Mouse (Mus musculus): Measurements from ENCODE around the gene Naa15.
"Not testable (repeated sequence)": the region's sequence is repeated elsewhere in the genome, so short reads cannot be mapped to it uniquely, and the experiment has no call there.

Naa15 gene

DNA sequence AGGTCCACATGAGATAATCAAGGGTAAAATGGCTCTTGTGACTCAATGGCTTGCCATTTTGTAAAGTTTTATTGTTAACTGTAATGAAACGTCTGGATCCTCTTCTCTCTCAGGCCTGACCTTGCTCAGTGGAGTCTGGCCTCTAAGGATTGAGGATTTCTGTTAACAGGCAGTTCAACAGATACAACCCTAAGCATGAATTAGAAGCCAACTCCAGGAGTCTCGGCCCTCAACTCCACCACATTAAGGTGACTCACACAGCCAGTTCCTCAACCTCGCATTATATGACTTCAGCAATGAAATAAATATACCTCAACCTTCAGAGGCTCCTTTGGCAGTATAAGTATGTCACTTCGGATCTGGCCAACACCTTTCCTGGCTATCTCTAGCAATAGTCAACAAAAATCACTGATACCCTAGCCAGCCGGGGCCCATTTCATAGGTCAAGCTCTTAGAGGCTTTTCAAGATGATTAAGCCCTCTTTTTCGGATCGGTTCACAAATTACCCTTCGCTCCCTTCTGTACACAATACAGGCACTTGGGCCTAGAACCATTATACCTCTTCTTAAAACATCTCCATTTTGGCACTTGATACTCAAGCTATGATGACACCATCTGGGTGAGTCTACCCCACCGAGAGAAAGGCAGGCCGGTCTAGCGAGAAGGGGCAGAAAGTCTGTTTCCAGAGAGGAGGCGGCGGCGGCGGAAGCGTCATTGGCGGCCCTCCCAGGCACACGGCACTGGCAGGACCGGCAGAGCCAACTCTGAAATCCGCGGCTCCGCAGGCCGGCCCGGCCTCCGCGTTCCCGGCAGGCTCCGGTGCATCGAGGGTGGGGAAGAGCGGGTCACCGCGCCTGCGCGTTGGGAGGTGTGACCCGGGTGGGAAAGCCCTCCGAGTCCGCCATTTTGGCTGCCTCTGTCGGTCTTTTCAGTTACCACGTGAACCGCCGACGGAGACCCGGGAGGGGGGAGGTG is at the start of gene Naa15:
Naa15 (plus strand) TSS at position 51 of the 975 bp plus-strand sequence.
- peak; percentile 96 for DNase-seq (ENCODE audit: low spot score)

DNA sequence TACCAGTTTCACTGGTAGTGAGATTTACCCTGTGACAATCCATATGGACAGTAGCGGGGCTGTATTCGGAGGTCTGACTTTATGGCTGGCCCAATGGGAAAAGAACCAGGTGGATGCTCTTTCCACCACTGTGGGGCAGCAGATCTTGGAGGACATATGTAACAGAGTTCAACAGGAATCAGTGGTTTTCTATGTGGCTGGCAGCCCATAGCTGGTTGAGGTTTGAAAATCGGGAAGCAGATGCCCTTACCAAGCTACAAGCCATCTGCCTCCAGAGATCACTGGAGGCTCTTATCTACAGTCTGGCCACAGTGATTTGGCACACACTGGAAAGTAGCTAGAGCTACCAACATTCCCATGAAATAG is 49.4 kb upstream of the Naa15 start:
- no peak for DNase-seq (ENCODE audit: low spot score)

DNA sequence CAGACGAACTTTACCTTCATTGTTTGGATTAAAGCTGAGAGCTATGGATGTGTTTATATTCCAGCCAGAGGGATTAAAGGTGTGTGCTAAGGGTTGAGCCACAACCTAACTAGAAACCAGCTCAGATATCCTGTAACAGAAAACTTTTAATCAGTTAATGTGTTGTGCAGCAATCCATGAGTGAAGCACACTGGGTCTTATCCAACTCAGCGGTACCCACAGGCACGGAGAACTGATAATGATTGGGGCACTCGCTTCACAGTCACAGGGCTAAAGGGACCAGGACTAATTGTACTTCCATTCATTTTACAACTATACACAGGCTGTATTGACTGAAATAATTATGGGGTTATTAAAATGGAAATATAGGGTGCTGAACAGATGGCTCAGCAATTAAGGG is 48.0 kb upstream of the Naa15 start:
- DNase-seq (ENCODE audit: low spot score): no peak

DNA sequence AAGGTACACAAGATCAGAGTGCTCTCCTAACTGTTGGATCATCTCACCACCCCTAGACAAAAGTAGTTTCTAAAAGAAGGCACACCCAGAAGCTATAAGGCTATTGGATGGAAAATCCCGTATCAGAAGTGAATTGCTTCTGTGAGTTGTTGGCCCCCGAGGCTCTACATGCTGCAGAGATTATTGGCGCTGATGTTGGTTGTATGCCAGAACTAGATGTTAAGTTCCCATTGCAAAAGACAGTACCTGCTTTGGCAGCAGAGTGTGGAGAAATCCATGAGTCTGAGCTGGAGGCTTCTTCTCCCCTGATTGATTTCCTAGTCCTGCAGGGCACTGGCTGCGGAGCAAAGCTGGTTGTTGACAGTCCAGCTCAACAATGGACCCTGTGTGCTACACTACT is 46.9 kb upstream of the Naa15 start:
- no peak for DNase-seq (ENCODE audit: low spot score)

DNA sequence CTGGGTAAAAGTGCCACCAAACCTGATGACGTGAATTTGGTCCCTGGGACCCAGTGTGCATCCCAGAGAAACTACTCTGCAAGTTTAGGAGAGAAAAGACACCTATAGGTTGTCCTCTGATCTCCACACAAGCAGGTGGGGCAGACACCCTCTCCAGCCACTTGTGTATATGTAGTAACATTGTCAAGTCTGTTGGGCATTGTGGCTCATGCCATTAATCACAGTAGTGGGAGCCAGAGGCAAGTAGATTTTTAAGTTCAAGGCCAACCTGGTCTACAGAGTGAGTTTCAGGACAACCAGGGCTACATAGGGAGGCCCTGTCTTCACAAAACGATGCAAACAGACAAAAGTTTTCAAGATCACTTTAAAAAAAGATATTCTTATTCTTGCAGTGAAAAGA is 43.1 kb upstream of the Naa15 start:
- no peak for DNase-seq (ENCODE audit: low spot score)

DNA sequence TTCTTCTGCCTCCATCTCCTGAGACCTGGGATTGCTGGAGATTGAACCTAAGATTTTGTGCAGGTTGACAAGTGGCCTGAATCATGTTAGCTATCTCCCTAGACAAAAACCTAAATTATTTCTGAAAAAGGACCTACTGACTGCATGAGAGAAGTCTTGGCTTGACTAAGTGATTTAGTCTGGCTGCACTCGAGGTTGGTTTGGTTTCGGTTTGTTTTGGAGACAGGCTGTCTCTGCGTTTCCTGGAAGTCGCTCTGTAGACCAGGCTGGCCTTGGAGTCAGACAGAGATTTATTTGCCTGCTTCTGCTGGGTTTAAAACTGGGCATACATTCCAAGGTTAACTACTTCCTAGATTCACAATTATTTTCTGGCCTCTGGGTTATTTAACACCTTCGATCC is 42.1 kb upstream of the Naa15 start:
- DNase-seq (ENCODE audit: low spot score): no peak

DNA sequence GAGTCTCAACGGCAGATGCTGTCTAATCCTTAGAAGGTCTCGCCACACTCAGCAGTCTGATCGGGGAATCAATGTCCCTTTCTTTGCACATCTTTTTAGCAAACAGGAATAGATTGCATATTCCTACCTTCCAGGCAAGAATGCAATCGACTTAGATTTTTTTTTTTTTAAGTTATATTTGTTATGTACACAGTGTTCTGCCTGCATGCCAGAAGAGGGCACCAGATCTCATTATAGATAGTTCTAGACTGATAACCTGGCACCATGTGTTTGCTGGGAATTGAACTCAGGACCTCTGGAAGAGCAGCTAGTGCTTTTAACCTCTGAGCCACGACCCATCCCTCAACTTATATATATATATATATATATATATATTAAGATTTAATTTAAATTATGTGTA is 41.4 kb upstream of the Naa15 start:
- DNase-seq (ENCODE audit: low spot score): no peak

DNA sequence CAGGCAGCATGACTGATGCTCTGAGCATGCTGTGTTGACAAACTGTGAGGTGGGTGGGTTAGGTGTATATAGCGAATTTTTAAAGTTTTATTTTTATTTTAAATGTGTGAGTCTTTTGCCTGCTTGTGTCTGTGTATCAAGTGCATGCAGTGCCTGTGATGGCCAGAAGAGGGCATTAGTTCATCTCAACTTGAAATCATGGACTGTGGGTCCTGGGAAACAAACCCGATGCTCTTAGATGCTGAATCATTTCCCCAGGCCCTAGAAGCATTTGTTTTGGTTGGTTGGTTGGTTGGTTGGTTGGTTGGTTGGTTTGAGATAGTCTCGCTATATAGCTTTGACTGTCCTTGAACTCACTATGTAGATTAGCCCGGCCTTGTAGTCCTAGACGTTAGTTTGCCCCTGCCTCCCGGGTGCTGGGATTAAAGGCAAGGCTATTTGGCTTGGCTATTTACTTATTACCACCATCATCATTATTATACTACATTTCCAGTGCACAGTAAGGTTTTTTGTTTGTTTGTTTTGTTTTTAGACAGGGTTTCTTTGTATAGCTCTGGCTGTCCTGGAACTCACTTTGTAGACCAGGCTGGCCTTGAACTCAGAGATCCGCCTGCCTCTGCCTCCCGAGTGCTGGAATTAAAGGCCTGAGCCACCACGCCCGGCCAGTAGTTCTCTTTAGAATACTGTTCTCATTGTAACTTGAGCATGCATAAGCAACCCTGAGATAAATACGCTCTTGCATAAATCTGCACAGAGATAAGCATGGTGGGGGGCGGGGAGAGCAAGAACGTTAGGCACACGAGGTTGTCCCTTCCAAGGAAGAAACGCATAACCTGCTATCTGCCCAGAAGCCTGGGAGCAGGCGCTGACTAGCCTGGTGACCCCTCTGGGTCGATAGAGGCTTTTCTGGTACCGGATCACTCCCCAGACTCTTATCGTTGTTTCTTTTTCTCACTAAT is 39.4 kb upstream of the Naa15 start:
- peak; percentile 69 for DNase-seq (ENCODE audit: low spot score)

DNA sequence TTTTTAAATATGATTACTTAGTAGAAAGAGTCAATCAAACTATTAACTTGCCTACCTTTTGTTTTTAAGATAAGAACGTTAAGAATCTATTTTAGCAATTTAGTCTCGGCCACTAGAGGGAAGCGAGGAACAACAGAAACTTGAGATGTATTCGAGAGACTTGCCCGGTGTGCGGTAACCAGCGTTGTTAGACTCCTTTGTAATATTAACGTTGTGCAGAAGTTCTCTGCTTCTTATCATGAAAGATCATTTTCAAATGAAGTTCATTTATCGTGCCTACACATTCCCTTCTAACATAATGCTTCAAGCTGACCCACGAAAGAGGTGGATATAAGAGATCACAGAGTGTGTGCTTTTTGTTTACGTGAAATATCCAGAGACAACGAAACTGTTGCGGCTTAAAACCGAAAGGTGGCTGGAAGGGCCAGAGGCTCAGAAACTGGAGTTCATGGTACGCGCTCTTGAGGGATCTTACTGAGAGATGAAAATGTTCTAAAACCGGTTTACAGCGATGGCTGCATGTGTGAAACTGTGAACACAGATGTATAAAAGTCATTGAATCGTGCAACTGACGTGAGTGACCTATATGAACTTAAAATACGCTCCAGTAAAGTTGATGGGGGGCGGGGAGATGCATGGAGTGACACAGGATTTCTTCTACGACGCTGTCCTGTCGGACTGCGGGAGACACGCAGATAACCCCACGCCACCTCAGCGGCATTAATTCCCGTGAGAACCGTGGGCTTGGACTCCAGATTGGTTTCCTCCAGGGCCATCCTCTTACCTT is 36.9 kb upstream of the Naa15 start:
- DNase-seq (ENCODE audit: low spot score): peak; percentile 80

DNA sequence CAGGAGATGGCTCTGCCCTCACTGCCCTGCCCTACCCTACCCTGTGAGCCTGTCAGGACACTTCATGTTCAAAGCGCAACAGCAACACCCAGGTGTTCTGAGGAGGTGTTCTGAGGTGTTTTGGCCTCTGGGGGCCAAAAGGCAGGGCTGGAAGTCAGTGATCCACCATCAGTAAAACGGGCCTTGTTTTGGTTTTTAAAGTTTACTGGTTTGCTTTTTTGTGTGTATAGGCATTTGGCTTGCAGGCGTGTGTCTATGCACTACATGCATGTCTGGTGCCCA is 36.3 kb upstream of the Naa15 start:
- DNase-seq (ENCODE audit: low spot score): no peak

DNA sequence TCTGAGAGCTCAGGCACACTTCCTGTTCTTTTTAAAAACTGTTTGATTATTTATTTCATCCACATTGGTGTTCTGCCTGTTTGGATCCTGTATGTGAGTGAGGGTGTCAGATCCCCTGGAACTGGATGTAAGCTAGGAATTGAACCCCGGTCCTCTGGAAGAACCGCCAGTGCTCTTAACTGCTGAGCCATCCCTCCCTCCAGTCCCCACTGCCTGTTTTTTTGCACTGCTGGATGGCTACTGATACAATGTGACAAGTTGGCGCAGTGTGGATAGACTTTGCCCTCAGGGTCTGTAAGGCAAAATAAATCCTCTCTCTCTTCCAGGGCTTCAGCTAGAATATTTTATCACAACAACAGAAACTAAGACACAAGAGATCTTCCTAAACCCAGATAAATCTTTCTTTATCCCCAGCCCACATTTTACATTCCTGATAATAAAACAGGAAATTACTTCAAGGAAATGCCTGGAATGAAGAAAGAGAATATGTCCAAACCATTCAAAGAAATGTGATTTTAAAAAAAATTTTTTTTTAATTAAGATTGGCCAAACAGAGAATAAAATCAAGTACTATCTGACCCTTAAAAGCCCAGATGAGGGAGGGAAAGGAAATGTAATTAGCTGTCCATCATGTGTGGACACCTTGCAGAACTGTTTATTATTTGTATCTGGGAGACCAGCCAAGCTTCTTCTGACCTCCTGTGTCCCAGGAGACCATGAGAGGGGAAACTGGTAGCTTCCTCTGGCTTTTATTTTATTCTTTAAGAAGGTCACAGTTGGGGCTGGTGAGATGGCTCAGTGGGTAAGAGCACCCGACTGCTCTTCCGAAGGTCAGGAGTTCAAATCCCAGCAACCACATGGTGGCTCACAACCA is 34.9 kb upstream of the Naa15 start:
- DNase-seq (ENCODE audit: low spot score): no peak

DNA sequence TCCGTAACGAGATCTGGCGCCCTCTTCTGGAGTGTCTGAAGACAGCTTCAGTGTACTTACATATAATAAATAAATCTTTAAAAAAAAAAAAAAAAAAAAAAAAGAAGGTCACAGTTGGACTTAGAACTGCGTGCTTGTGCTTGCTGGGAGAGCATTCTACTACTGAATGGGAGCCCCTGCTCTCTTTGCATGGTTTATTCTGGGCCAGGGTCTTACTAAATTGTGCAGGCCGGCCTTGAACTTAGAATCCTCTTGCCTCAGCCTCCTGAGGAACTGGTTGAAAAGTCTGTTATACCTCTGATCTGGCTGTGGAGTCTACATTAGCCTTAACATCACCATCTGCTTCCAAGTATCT is 34.3 kb upstream of the Naa15 start:
- no peak for DNase-seq (ENCODE audit: low spot score)

DNA sequence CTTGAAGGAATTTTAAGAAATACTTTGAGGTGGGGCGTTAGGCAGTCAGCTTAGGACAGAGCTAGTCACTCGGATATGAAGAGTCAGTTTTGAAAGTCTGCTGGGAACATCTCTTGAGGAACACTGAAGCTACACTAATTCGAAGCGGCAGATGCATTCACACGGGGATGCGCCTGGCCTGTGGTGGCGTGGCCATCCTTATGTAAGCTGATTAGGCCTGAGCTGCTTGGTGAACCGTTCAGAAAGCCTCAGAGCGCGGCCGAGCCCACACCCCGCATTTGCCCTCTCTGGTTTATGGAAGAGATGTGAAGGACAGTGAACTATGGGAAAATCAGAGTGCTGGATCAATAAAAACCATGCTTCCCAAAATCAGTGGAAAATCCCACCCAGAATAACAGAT is 31.5 kb upstream of the Naa15 start:
- DNase-seq (ENCODE audit: low spot score): peak; percentile 27

DNA sequence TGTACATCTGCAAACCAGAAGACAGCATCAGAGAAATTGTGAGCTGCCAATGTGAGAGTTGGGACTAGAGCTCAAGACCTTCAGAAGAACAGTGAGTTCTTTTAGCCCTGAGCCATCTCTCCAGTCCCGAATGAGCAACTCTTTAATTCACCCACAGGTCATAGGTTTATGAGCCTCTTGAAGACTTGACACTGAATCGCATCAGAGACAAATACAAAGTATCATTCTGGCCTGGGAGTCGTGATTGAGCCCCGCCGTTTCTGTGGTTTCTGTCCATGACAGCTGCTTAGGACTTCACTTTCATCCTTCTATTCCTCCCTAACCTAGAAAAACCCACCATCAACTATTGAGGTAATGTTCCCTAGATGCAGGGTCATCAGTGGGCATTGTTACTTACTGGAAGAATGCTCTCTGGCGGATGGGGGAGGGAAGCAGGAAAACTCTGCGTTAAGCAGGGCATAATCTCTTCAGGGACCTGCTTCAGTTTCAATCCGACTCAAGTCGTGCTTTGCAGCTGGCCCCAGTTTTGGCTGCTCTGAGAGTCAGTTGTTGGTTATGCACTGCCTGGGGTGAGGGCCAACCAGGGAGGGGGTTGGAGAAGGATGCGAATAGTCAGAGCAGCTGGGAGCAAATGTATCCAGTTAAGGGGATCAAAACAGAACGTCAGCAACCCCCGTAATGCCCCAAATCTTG is 28.4 kb upstream of the Naa15 start:
- no peak for DNase-seq (ENCODE audit: low spot score)

DNA sequence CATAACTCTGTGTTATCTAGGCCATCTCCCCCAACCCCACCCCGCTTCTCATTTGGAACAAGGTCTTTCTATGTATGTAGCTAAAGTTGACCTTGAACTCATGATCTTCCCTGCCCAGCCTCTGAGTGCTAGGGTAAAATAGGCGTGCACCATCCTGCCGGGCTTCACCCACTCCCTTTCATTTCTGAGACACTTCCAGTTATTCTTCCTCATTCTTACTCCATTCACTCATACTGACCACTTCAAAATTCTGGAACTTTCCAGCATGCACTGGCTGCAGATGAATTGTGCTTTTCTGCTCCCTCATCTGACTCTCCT is 27.9 kb upstream of the Naa15 start:
- DNase-seq (ENCODE audit: low spot score): no peak

DNA sequence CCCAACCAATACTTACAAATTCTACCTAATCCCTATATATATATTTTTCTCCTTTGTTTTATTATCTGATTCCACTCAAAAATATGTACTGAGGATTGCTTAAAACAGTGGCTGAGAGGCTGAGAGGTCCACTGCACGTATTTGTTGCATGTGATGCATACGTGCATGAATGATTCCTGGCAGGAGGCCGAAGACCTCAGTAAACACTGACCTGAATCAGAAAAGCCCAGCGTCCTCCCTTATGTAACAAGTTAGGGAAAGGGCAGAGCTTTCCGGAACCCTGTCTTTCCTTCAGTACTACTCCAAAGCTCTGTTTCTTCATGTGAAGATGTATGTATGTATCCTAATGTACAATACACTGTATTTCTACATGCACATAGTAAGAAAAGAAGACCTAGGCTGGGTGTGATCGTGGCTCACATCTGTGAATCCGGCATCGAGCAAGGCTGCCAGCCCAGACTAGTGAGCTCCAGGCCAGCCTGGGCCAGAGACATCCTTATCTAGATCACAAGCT is 27.0 kb upstream of the Naa15 start:
- no peak for DNase-seq (ENCODE audit: low spot score)

DNA sequence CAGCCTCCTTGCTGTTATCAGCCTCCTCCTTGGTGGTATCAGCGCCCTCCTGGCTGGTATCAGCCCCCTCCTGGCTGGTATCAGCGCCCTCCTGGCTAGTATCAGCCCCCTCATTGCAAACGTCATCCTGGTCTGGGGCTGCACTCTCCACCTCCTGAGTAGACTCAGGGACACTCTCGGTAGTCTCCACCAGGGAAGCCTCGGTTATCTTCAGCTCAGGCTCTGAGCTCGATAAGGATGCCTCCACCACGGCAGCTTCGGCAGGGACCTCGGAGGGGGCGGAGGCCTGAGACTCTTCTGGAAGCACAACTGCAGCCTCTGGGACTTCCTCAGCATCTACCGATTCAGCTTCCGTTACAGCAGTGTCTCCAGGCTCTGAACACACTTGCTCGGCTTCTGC is 26.0 kb upstream of the Naa15 start:
- DNase-seq (ENCODE audit: low spot score): peak; percentile 48

DNA sequence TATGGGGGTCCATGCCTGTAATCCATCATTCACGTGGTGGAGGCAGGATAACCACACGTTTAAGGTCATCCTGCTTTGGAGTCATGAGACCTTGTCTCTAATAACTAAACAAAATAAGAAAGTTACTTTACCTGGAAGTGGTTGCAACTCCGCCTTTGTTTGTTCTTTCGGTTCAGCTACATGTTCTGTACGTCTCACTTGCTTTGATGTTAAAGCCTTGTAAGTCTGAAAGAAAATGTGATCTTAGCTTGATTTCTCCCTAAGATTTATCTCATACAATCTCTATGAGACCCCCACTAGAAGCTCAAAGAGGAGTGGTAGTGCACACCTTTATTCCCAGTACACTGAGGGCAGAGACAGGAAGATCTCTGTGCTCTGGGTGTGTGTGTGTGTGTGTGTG is 23.9 kb upstream of the Naa15 start:
- DNase-seq (ENCODE audit: low spot score): no peak

DNA sequence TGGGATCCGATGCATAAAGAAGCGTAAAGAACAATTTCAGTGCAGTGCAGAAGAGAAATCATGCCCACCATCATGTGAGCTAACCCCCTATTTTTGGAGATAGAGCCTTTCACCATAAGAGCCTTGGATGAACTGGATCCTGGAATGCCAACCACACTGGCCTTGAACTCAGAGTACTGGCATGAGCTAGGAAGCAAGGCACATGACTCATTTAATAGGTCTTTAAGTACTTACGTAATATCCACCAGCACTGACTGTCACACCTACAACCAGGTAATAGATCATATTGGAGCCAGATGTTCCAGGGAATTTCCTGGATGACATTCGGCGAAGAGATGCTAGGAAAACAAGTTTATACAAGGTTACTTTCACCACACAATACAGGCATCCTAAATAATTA is 23.4 kb upstream of the Naa15 start:
- DNase-seq (ENCODE audit: low spot score): no peak

DNA sequence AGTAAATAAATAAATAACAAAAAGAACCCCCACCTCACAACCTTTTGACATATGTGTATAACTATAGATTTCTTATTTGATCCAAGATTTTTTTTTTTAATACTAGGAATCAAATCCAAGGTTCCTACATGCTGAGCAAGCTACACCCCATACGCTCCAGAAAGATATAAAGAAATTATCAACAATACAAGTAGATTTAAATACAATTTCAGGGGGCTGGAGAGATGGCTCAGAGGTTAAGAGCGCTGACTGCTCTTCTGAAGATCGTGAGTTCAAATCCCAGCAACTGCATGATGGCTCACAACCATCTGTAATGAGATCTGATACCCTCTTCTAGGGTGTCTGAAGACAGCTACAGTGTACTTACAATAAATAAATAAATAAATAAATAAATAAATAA is 21.9 kb upstream of the Naa15 start:
- DNase-seq (ENCODE audit: low spot score): not testable (repeated sequence)

DNA sequence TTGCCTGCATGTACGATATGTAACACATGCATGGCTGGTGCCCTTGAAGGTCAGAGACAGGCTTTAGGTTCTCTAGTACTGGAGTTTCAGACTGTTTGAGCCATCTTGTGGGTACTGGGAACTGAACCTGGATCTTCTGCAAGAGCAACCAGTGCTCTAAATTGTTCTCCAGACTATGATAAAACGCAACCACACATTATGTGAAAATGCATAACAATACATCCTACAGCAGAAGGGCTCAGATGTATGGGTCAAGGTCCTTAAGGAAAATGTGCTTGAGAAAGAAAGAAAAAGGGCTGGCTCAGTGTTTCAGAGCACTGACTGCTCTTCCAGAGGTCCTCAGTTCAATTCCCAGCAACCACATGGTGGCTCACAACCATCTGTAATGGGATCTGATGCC is 21.3 kb upstream of the Naa15 start:
- no peak for DNase-seq (ENCODE audit: low spot score)

Measured in embryo, embryonic 10.5 days (tissue).